Mouse (Mus musculus) megakaryocyte, embryonic 14.5 days (primary cell): ENCODE data around the gene Dennd1a. TPM values are rescaled to one million over a fixed set of nuclear protein-coding genes. Genes with fewer than 3 reads are reported as not detected.
"Not testable (repeated sequence)": the region's sequence is repeated elsewhere in the genome, so short reads cannot be mapped to it uniquely, and the experiment has no call there.

Experiments
- H3K27me3 ChIP-seq: replicated peaks from 2 replicates; pipeline ENCODE3; 2012; ENCODE audit warnings: inconsistent platforms
- H3K36me3 ChIP-seq: replicated peaks from 2 replicates; pipeline ENCODE3; 2012; ENCODE audit warnings: low read length, inconsistent platforms, mixed read lengths
- H3K4me1 ChIP-seq: 2 replicates; pipeline ENCODE4 v1.6.1; 2012; ENCODE audit warnings: inconsistent platforms
- H3K4me3 ChIP-seq: replicated peaks from 2 replicates; pipeline ENCODE3; 2012; ENCODE audit warnings: moderate library complexity, mild to moderate bottlenecking, inconsistent platforms
- H3K9me3 ChIP-seq: 2 replicates; pipeline ENCODE4 v1.6.1; 2012; ENCODE audit warnings: inconsistent platforms
- FLI1 ChIP-seq: IDR thresholded peaks from 2 replicates; pipeline ENCODE4 v1.6.1; 2012; ENCODE audit warnings: low read length, inconsistent platforms, mixed read lengths
- GATA1 ChIP-seq: IDR thresholded peaks from 3 replicates; pipeline ENCODE4 v1.6.1; 2012; ENCODE audit warnings: mixed read lengths, low read length, inconsistent platforms, borderline replicate concordance
- polyA plus RNA-seq: library from polyadenylated mRNA; stranded (reverse); fragments of >175 nt; gene quantifications from 2 replicates; pipeline ENCODE4 v1.2.3, GENCODE M21; 2012; ENCODE audit warnings: low replicate concordance; ENCODE audit not compliant: insufficient read depth

The Dennd1a gene
- polyA plus RNA-seq, 1 experiment, result 25.6 TPM

- no peak for TF ChIP-seq GATA1
- TF ChIP-seq FLI1, result no peak
- Histone ChIP-seq H3K4me1 (0 out of 2 replicates have a peak, but pooled peaks cover 4% of the 10 kb centered on the region), H3K27me3 (no peaks in the 10 kb centered on the region), H3K36me3 (no peaks in the 10 kb centered on the region), H3K9me3 (no peaks in the 10 kb centered on the region), H3K4me3 (no peak overlapping the region)
Measured at GRCm38 (mm10) chr2:37969713-37970485, 317.3 kb downstream of the Dennd1a start.

- Histone ChIP-seq H3K9me3 (no peaks in the 10 kb centered on the region), H3K4me1 (peaks cover 13% of the 10 kb centered on the region), H3K36me3 (peaks cover 23% of the 10 kb centered on the region), H3K27me3 (no peaks in the 10 kb centered on the region), H3K4me3 (no peak overlapping the region)
- no peak for TF ChIP-seq GATA1
- TF ChIP-seq FLI1, result no peak
Measured at GRCm38 (mm10) chr2:37964534-37964933, 322.7 kb downstream of the Dennd1a start.

GRCm38 (mm10) chr2:37963362-37963761 is 323.8 kb downstream of the Dennd1a start:
- peaks cover 28% of the 10 kb centered on the region for H3K36me3 ChIP-seq
- no peaks in the 10 kb centered on the region for H3K27me3 ChIP-seq
- TF ChIP-seq GATA1 (no peak), FLI1 (no peak)

GRCm38 (mm10) chr2:37948424-37948823 is 338.8 kb downstream of the Dennd1a start:
- no peaks in the 10 kb centered on the region for H3K36me3 ChIP-seq
- no peaks in the 10 kb centered on the region for H3K9me3 ChIP-seq
- TF ChIP-seq FLI1 (no peak), GATA1 (no peak)
- H3K27me3 ChIP-seq, result no peaks in the 10 kb centered on the region
- no peak overlapping the region for H3K4me3 ChIP-seq
- no peaks in the 10 kb centered on the region; the same call in 1 of the 2 replicates for H3K4me1 ChIP-seq

More at GRCm38 (mm10) chr2:37963362-37963761, 323.8 kb downstream of the Dennd1a start:
- Histone ChIP-seq H3K4me1 (peaks cover 13% of the 10 kb centered on the region), H3K4me3 (no peak overlapping the region), H3K9me3 (no peaks in the 10 kb centered on the region)

- TF ChIP-seq GATA1 (no peak), FLI1 (no peak)
Measured at GRCm38 (mm10) chr2:37945598-37946336, 341.4 kb downstream of the Dennd1a start.

GRCm38 (mm10) chr2:37942906-37943305 is 344.3 kb downstream of the Dennd1a start:
- TF ChIP-seq GATA1, result no peak
- no peak for TF ChIP-seq FLI1
- Histone ChIP-seq H3K4me1 (no peaks in the 10 kb centered on the region), H3K4me3 (no peak overlapping the region), H3K36me3 (no peaks in the 10 kb centered on the region), H3K27me3 (no peaks in the 10 kb centered on the region), H3K9me3 (no peaks in the 10 kb centered on the region)

More at GRCm38 (mm10) chr2:37945598-37946336, 341.4 kb downstream of the Dennd1a start:
- Histone ChIP-seq H3K27me3 (no peaks in the 10 kb centered on the region), H3K4me3 (no peak overlapping the region), H3K9me3 (no peaks in the 10 kb centered on the region), H3K36me3 (no peaks in the 10 kb centered on the region), H3K4me1 (no peaks in the 10 kb centered on the region; the same call in 1 of the 2 replicates)

GRCm38 (mm10) chr2:37941741-37942140 is 345.4 kb downstream of the Dennd1a start:
- peaks cover 5% of the 10 kb centered on the region for H3K36me3 ChIP-seq
- H3K4me1 ChIP-seq, result no peaks in the 10 kb centered on the region
- no peak for TF ChIP-seq GATA1
- no peak for TF ChIP-seq FLI1
- H3K9me3 ChIP-seq, result no peaks in the 10 kb centered on the region
- H3K27me3 ChIP-seq, result no peaks in the 10 kb centered on the region
- no peak overlapping the region for H3K4me3 ChIP-seq

GRCm38 (mm10) chr2:37940845-37941361 is 346.3 kb downstream of the Dennd1a start:
- H3K4me3 ChIP-seq, result no peak overlapping the region
- H3K4me1 ChIP-seq, result no peaks in the 10 kb centered on the region
- TF ChIP-seq GATA1 (no peak), FLI1 (no peak)
- H3K9me3 ChIP-seq, result no peaks in the 10 kb centered on the region
- peaks cover 12% of the 10 kb centered on the region for H3K36me3 ChIP-seq
- H3K27me3 ChIP-seq, result no peaks in the 10 kb centered on the region

GRCm38 (mm10) chr2:37939997-37940396 is 347.2 kb downstream of the Dennd1a start:
- no peaks in the 10 kb centered on the region for H3K9me3 ChIP-seq
- TF ChIP-seq GATA1 (no peak), FLI1 (no peak)
- no peaks in the 10 kb centered on the region for H3K27me3 ChIP-seq
- H3K4me1 ChIP-seq, result no peaks in the 10 kb centered on the region
- no peak overlapping the region for H3K4me3 ChIP-seq
- peaks cover 21% of the 10 kb centered on the region for H3K36me3 ChIP-seq

- not testable (repeated sequence) for H3K9me3 ChIP-seq, H3K27me3 ChIP-seq, H3K4me3 ChIP-seq
- Histone ChIP-seq H3K36me3 (peaks cover 26% of the 10 kb centered on the region), H3K4me1 (peaks cover 10% of the 10 kb centered on the region)
Measured at GRCm38 (mm10) chr2:37936922-37937321, 350.3 kb downstream of the Dennd1a start.
